Mouse (Mus musculus): Measurements from ENCODE around the gene Abcc8.

GRCm38 (mm10) chr7:46220591-46221129, 40.8 kb upstream of the Abcc8 start:
- no peak for TF ChIP-seq UBTF (IDR thresholded peaks at IDR 0.05; ENCODE audit: low read depth, low read length)
- TF ChIP-seq CTCF (conservative IDR thresholded peaks at IDR 0.05 in 1 of 2, IDR thresholded peaks at IDR 0.05 in 1 of 2; ENCODE audit: low read depth in 2 of 2, low read length in 2 of 2), result no peak
- no peak for TF ChIP-seq ZMIZ1 (IDR thresholded peaks at IDR 0.05; ENCODE audit: low read depth, low read length)
- no peak for TF ChIP-seq USF1 (IDR thresholded peaks at IDR 0.05; ENCODE audit: low read depth, low read length)
- TF ChIP-seq CHD1 (IDR thresholded peaks at IDR 0.05; ENCODE audit: low read depth, low read length), result no peak
- no peak for TF ChIP-seq MAFK (IDR thresholded peaks at IDR 0.05; ENCODE audit: insufficient replicate concordance, low read length)
- TF ChIP-seq CHD2 (IDR thresholded peaks at IDR 0.05; ENCODE audit: low read length), result no peak
- TF ChIP-seq MAX (IDR thresholded peaks at IDR 0.05; ENCODE audit: low read length), result no peak
- no peak for TF ChIP-seq POLR2A (IDR thresholded peaks at IDR 0.05; ENCODE audit: low read depth, low read length)
- no peak for TF ChIP-seq SIN3A (IDR thresholded peaks at IDR 0.05; ENCODE audit: low read length)

Measured in CH12.LX (cell line).